Mouse (Mus musculus) thymus, postnatal 4 days (tissue): Measurements from ENCODE around the gene Dapk3.

Experiments used
- DNase-seq: peaks from one replicate; pipeline ENCODE4 v3.0.0; 2021

Gene Dapk3

GRCm38 (mm10) chr10:81182336-81183333 is at the start of gene Dapk3:
Gene Dapk3 (plus strand): TSS chr10:81183005.
- DNase-seq: peak; percentile 94

GRCm38 (mm10) chr10:81134181-81134587 is 48.6 kb upstream of the Dapk3 start:
- DNase-seq: peak; percentile 54

- DNase-seq: peak; percentile 67
Measured at GRCm38 (mm10) chr10:81134966-81135681, 47.7 kb upstream of the Dapk3 start, which contains the start of gene Zbtb7a. Gene Zbtb7a (plus strand): TSS chr10:81135220.

- DNase-seq: peak; percentile 78
Measured at GRCm38 (mm10) chr10:81135831-81136705, 46.7 kb upstream of the Dapk3 start.

GRCm38 (mm10) chr10:81136706-81137231 is 46.0 kb upstream of the Dapk3 start:
- DNase-seq: peak; percentile 89

- peak; percentile 99 for DNase-seq
Measured at GRCm38 (mm10) chr10:81137252-81138130, 45.3 kb upstream of the Dapk3 start.

GRCm38 (mm10) chr10:81138131-81138782 is 44.5 kb upstream of the Dapk3 start:
- no peak for DNase-seq

GRCm38 (mm10) chr10:81138821-81139528 is 43.8 kb upstream of the Dapk3 start:
- no peak for DNase-seq

GRCm38 (mm10) chr10:81139529-81139846 is 43.3 kb upstream of the Dapk3 start:
- no peak for DNase-seq

GRCm38 (mm10) chr10:81140005-81140404 is 42.8 kb upstream of the Dapk3 start:
- DNase-seq: no peak

GRCm38 (mm10) chr10:81140717-81141454 is 41.9 kb upstream of the Dapk3 start:
- peak; percentile 45 for DNase-seq

- DNase-seq: no peak
Measured at GRCm38 (mm10) chr10:81141455-81142210, 41.2 kb upstream of the Dapk3 start.

- no peak for DNase-seq
Measured at GRCm38 (mm10) chr10:81142551-81142981, 40.2 kb upstream of the Dapk3 start.

GRCm38 (mm10) chr10:81143157-81143633 is 39.6 kb upstream of the Dapk3 start:
- DNase-seq: no peak

- no peak for DNase-seq
Measured at GRCm38 (mm10) chr10:81143845-81144437, 38.9 kb upstream of the Dapk3 start.

GRCm38 (mm10) chr10:81144667-81145066 is 38.1 kb upstream of the Dapk3 start:
- no peak for DNase-seq

GRCm38 (mm10) chr10:81145307-81145706 is 37.5 kb upstream of the Dapk3 start:
- DNase-seq: no peak

- DNase-seq: no peak
Measured at GRCm38 (mm10) chr10:81145778-81146177, 37.0 kb upstream of the Dapk3 start.
